23 mouse cellular contexts compared by ENCODE assay signal in genomic region chr1:137606716-137607115, GRCm38 (mm10).
DNase-seq lines count a peak whose midpoint lies in the region; ATAC-seq lines count a peak whose summit lies in the region.
"Had no signal": no experiment of that assay in that cellular context is flagged by ENCODE, and none has a peak within 500 bp of the region (broad histone marks: within the 10 kb centered on the region; RNA-seq: fewer than 3 reads in every experiment).

No protein-coding gene starts in this region.

- H3K9ac ChIP-seq in hindbrain, embryonic 12.5 days: no peak overlapping the region
- H3K9ac ChIP-seq in hindbrain, embryonic 11.5 days (ENCODE audit: low read depth, low read length): no peak overlapping the region
- H3K9ac ChIP-seq in forebrain, embryonic 14.5 days (ENCODE audit: low read length): no peak overlapping the region
- no peak overlapping the region for H3K9ac ChIP-seq in hindbrain, embryonic 14.5 days
- H3K9ac ChIP-seq in midbrain, embryonic 16.5 days (ENCODE audit: low read depth, low read length): no peak overlapping the region
- H3K9ac ChIP-seq: embryonic facial prominence, embryonic 15.5 days; heart, embryonic 12.5 days; kidney, embryonic 15.5 days had no signal

- no peaks in the 10 kb centered on the region for H3K9me3 ChIP-seq in hindbrain, embryonic 12.5 days (replicated peaks)
- H3K9me3 ChIP-seq in hindbrain, embryonic 11.5 days (ENCODE audit: control insufficient read depth, low read length): no peaks in the 10 kb centered on the region
- H3K9me3 ChIP-seq in forebrain, embryonic 14.5 days (replicated peaks; ENCODE audit: control insufficient read depth, low read length): no peaks in the 10 kb centered on the region
- H3K9me3 ChIP-seq in hindbrain, embryonic 14.5 days (ENCODE audit: control insufficient read depth, low read length): no peaks in the 10 kb centered on the region
- H3K9me3 ChIP-seq in midbrain, embryonic 16.5 days (replicated peaks; ENCODE audit: control insufficient read depth, low read length, poor library complexity, severe bottlenecking): no peaks in the 10 kb centered on the region
- H3K9me3 ChIP-seq: embryonic facial prominence, embryonic 15.5 days; heart, embryonic 12.5 days; kidney, embryonic 15.5 days; limb, embryonic 10.5 days had no signal

- H3K4me2 ChIP-seq in hindbrain, embryonic 12.5 days (replicated peaks): no peak overlapping the region
- no peak overlapping the region for H3K4me2 ChIP-seq in hindbrain, embryonic 11.5 days (replicated peaks; ENCODE audit: low read depth, low read length)
- no peak overlapping the region for H3K4me2 ChIP-seq in forebrain, embryonic 14.5 days (ENCODE audit: low read length)
- peak overlapping the region; percentile 43 for H3K4me2 ChIP-seq in hindbrain, embryonic 14.5 days (replicated peaks)
- no peak overlapping the region for H3K4me2 ChIP-seq in midbrain, embryonic 16.5 days (ENCODE audit: low read length)
- H3K4me2 ChIP-seq: embryonic facial prominence, embryonic 15.5 days; heart, embryonic 12.5 days; kidney, embryonic 15.5 days had no signal

- peak overlapping the region; percentile 67 for H3K27ac ChIP-seq in hindbrain, embryonic 12.5 days
- no peak overlapping the region for H3K27ac ChIP-seq in hindbrain, embryonic 11.5 days (ENCODE audit: low read depth, low read length)
- H3K27ac ChIP-seq in forebrain, embryonic 14.5 days (ENCODE audit: low read depth, low read length): peak overlapping the region; percentile 29; the same call in 1 of the 2 replicates
- H3K27ac ChIP-seq in hindbrain, embryonic 14.5 days: peak overlapping the region; percentile 61
- peak overlapping the region; percentile 11; the same call in 1 of the 2 replicates for H3K27ac ChIP-seq in midbrain, embryonic 16.5 days (ENCODE audit: low read length)
- H3K27ac ChIP-seq: embryonic facial prominence, embryonic 15.5 days; kidney, embryonic 15.5 days; limb, embryonic 10.5 days had no signal

- no peak; the same call in 1 of the 2 replicates for ATAC-seq in hindbrain, embryonic 12.5 days (ENCODE audit: low FRiP score)
- no peak; the same call in 1 of the 2 replicates for ATAC-seq in hindbrain, embryonic 11.5 days (ENCODE audit: low FRiP score)
- ATAC-seq in forebrain, embryonic 14.5 days: no peak
- ATAC-seq in hindbrain, embryonic 14.5 days (ENCODE audit: low FRiP score): no peak
- no peak for ATAC-seq in midbrain, embryonic 16.5 days
- ATAC-seq: intestine, postnatal 0 days; Patski had no signal

- no peak overlapping the region for H3K4me3 ChIP-seq in hindbrain, embryonic 12.5 days
- H3K4me3 ChIP-seq in hindbrain, embryonic 11.5 days (ENCODE audit: low read depth, low read length): no peak overlapping the region
- H3K4me3 ChIP-seq in forebrain, embryonic 14.5 days (ENCODE audit: low read depth, low read length): no peak overlapping the region
- H3K4me3 ChIP-seq in hindbrain, embryonic 14.5 days (replicated peaks; ENCODE audit: low read length): no peak overlapping the region
- no peak overlapping the region for H3K4me3 ChIP-seq in midbrain, embryonic 16.5 days (ENCODE audit: low read depth, low read length)
- H3K4me3 ChIP-seq: embryonic facial prominence, embryonic 15.5 days; heart, embryonic 12.5 days; kidney, embryonic 15.5 days; limb, embryonic 10.5 days; myocyte had no signal

- WGBS in hindbrain, embryonic 12.5 days: 92% methylated on average over 1 of the region's 1 CpGs
- 94% methylated on average over 1 of the region's 1 CpGs for WGBS in hindbrain, embryonic 11.5 days
- WGBS in forebrain, embryonic 14.5 days: 84% methylated on average over 1 of the region's 1 CpGs
- WGBS in hindbrain, embryonic 14.5 days: 81% methylated on average over 1 of the region's 1 CpGs
- WGBS in midbrain, embryonic 16.5 days: 76% methylated on average over 1 of the region's 1 CpGs

- no peaks in the 10 kb centered on the region for H3K36me3 ChIP-seq in hindbrain, embryonic 12.5 days
- no peaks in the 10 kb centered on the region for H3K36me3 ChIP-seq in hindbrain, embryonic 11.5 days (ENCODE audit: control insufficient read depth, insufficient read depth, low read length)
- no peaks in the 10 kb centered on the region for H3K36me3 ChIP-seq in forebrain, embryonic 14.5 days (ENCODE audit: control insufficient read depth, insufficient read depth, low read length)
- H3K36me3 ChIP-seq in hindbrain, embryonic 14.5 days (replicated peaks; ENCODE audit: control insufficient read depth, insufficient read depth): no peaks in the 10 kb centered on the region
- no peaks in the 10 kb centered on the region for H3K36me3 ChIP-seq in midbrain, embryonic 16.5 days (ENCODE audit: control insufficient read depth, insufficient read depth, low read length)
- H3K36me3 ChIP-seq: embryonic facial prominence, embryonic 15.5 days; G1E; heart, embryonic 12.5 days; kidney, embryonic 15.5 days; limb, embryonic 10.5 days had no signal

- no peak for DNase-seq in hindbrain, embryonic 11.5 days (ENCODE audit: low spot score)
- DNase-seq in forebrain, embryonic 14.5 days (ENCODE audit: low spot score): no peak
- no peak for DNase-seq in hindbrain, embryonic 14.5 days (ENCODE audit: low spot score)
- no peak for DNase-seq in kidney, postnatal 25 days
- DNase-seq in layer of hippocampus, postnatal 36 days: no peak
- DNase-seq: cerebellum, adult 11 months; cerebellum, adult 9-11 months; gastrocnemius, postnatal 10 days; heart, postnatal 10 days; kidney, postnatal 4 days; layer of hippocampus, adult 9-11 months; liver; lung, postnatal 4 days had no signal

- H3K27me3 ChIP-seq in hindbrain, embryonic 12.5 days: no peaks in the 10 kb centered on the region
- no peaks in the 10 kb centered on the region for H3K27me3 ChIP-seq in hindbrain, embryonic 11.5 days (ENCODE audit: control insufficient read depth, insufficient read depth, low read length)
- no peaks in the 10 kb centered on the region for H3K27me3 ChIP-seq in forebrain, embryonic 14.5 days (replicated peaks; ENCODE audit: control insufficient read depth, insufficient read depth, low read length)
- H3K27me3 ChIP-seq in hindbrain, embryonic 14.5 days (ENCODE audit: control insufficient read depth, insufficient read depth, low read length): no peaks in the 10 kb centered on the region
- no peaks in the 10 kb centered on the region for H3K27me3 ChIP-seq in midbrain, embryonic 16.5 days (ENCODE audit: control insufficient read depth, insufficient read depth, low read depth, low read length)
- H3K27me3 ChIP-seq: embryonic facial prominence, embryonic 15.5 days; heart, embryonic 12.5 days; kidney, embryonic 15.5 days; Patski had no signal

- peaks cover 6% of the 10 kb centered on the region for H3K4me1 ChIP-seq in hindbrain, embryonic 12.5 days
- 0 out of 2 replicates have a peak, but pooled peaks cover 2% of the 10 kb centered on the region for H3K4me1 ChIP-seq in hindbrain, embryonic 11.5 days (replicated peaks; ENCODE audit: control insufficient read depth, insufficient read depth, low read length)
- no peaks in the 10 kb centered on the region for H3K4me1 ChIP-seq in forebrain, embryonic 14.5 days (ENCODE audit: control insufficient read depth, insufficient read depth, low read length)
- H3K4me1 ChIP-seq in hindbrain, embryonic 14.5 days (replicated peaks; ENCODE audit: control insufficient read depth, insufficient read depth, low read length): peaks cover 8% of the 10 kb centered on the region; the same call in 1 of the 2 replicates
- H3K4me1 ChIP-seq in midbrain, embryonic 16.5 days (ENCODE audit: control insufficient read depth, insufficient read depth, low read length): peaks cover 4% of the 10 kb centered on the region; the same call in 1 of the 2 replicates
- H3K4me1 ChIP-seq: embryonic facial prominence, embryonic 15.5 days; heart, embryonic 12.5 days; kidney, embryonic 15.5 days; limb, embryonic 10.5 days had no signal
